Mouse (Mus musculus) cerebellum, adult (tissue): ENCODE data around the gene Mast4.

Source experiments
- ATAC-seq: cut with Nextera tagmentation; 2 replicates; pipeline ENCODE4 v1.9.2; 2017; ENCODE audit warnings: mild to moderate bottlenecking, moderate library complexity, mixed read lengths; ENCODE audit not compliant: insufficient number of reproducible peaks, low FRiP score, low TSS enrichment

The Mast4 gene

GRCm38 (mm10) chr13:102684890-102685289, 649.4 kb downstream of the Mast4 start:
- ATAC-seq = no peak
